Mouse (Mus musculus) liver, adult 2 months (tissue): ENCODE results near the gene Rbm25.

ENCODE experiments used
- CTCF ChIP-seq: fragments of 200-500 bp; IDR thresholded peaks from 2 replicates; pipeline ENCODE4 v1.5.1; 2011; ENCODE audit warnings: low read depth, low read length, control low read depth
- POLR2A ChIP-seq: fragments of 200-500 bp; IDR thresholded peaks from 2 replicates; pipeline ENCODE4 v1.6.1; 2011; ENCODE audit warnings: low read length, control low read depth; ENCODE audit not compliant: insufficient read depth; ENCODE audit errors: extremely low read depth

GRCm38 (mm10) chr12:83643116-83643515, 12.1 kb downstream of the Rbm25 start:
- TF ChIP-seq POLR2A (no peak), CTCF (no peak)
